Mouse (Mus musculus): ENCODE results near the gene Gtpbp4. TPM values are rescaled to one million over a fixed set of nuclear protein-coding genes. Genes with fewer than 3 reads are reported as not detected.
A peak's percentile ranks its signal among the peaks of the same experiment; 100 is the strongest.
"Not testable (repeated sequence)": the region's sequence is repeated elsewhere in the genome, so short reads cannot be mapped to it uniquely, and the experiment has no call there.

Gene Gtpbp4
- polyA plus RNA-seq, 1 experiment from 2014 or later: 49.2 TPM

DNA sequence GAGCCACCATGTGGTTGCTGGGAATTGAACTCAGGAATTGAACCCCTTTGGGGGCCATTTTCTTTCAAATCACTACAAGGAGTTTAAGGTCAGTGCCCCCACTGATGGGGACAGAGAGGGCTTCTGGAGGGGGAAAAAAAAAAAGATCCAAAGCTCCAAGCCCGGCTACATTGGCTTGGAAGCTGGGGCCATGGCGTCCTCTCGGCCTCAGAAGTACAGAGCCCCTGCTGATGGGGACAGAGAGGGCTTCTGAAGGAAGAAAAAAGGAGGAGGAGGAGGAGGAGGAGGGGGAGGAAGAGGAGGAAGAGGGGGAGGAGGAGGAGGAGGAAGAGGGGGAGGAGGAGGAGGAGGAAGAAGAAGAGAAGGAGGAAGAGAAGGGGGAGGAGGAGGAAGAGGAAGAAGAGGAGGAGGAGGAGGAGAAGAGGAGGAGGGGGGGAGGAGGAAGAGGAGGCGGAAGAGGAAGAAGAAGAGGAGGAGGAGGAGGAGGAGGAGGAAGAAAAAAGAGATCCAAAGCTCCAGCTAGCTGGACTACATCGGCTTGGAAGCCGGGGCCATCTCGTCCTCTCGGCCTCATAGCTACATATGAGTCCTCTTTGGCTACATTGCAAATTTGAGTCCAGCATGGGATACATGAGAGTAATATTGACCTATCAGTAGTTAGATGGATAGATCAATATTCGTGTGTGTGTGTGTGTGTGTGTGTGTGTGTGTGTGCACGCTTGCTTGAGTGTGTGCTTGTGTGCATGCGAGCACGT lies 15.9 kb upstream of the Gtpbp4 start:
- H3K79me2 ChIP-seq (ENCODE audit: inconsistent target): no peaks in the 10 kb centered on the region
- H3K36me3 ChIP-seq (ENCODE audit: inconsistent target): no peaks in the 10 kb centered on the region
- H3K4me3 ChIP-seq (ENCODE audit: inconsistent target): no peak overlapping the region
- no peak overlapping the region for H3K27ac ChIP-seq
- 82% methylated on average over 8 of the region's 12 CpGs for WGBS (ENCODE audit: missing documents)

DNA sequence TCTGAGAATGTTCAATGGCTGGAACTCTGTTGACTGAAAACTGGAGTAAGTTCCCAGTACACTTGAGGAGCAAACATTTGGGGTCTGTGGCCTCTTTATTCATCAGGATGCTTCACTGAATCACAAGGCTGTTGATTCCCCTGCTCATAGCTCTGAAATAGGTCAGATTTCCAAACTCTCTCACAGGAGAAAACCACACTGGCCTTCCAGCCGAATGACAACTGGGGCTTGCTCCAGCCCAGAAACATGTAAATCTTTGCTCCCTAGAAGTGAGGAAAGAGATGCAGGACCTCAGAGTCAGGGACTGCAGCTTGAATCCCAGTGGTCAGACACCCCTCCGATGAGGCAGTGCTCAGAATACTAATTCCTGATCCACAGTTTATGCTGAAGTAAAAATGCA lies 7.4 kb upstream of the Gtpbp4 start:
- Histone ChIP-seq H3K79me2 (ENCODE audit: inconsistent target) (no peaks in the 10 kb centered on the region), H3K27ac (no peak overlapping the region), H3K36me3 (ENCODE audit: inconsistent target) (no peaks in the 10 kb centered on the region), H3K4me3 (ENCODE audit: inconsistent target) (no peak overlapping the region)
- 97% methylated on average over 2 of the region's 2 CpGs for WGBS (ENCODE audit: missing documents)

GRCm38 (mm10) chr13:8999464-8999863 lies 3.6 kb upstream of the Gtpbp4 start:
- H3K79me2 ChIP-seq (ENCODE audit: inconsistent target): peaks cover 14% of the 10 kb centered on the region
- no peak overlapping the region for H3K27ac ChIP-seq
- H3K36me3 ChIP-seq (ENCODE audit: inconsistent target): no peaks in the 10 kb centered on the region
- H3K4me3 ChIP-seq (ENCODE audit: inconsistent target): no peak overlapping the region
- 84% methylated on average over 8 of the region's 8 CpGs for WGBS (ENCODE audit: missing documents)

GRCm38 (mm10) chr13:8997221-8997620 lies 1.3 kb upstream of the Gtpbp4 start:
- WGBS (ENCODE audit: missing documents): 90% methylated on average over 5 of the region's 5 CpGs
- not testable (repeated sequence) for H3K4me3 ChIP-seq (ENCODE audit: inconsistent target); H3K36me3 ChIP-seq (ENCODE audit: inconsistent target); H3K27ac ChIP-seq
- H3K79me2 ChIP-seq (ENCODE audit: inconsistent target): peaks cover 36% of the 10 kb centered on the region

- Histone ChIP-seq H3K27ac (peak overlapping the region; percentile 62), H3K79me2 (ENCODE audit: inconsistent target) (peaks cover 55% of the 10 kb centered on the region), H3K36me3 (ENCODE audit: inconsistent target) (peaks cover 17% of the 10 kb centered on the region), H3K4me3 (ENCODE audit: inconsistent target) (peak overlapping the region; percentile 100)
- WGBS (ENCODE audit: missing documents): 2% methylated on average over 33 of the region's 33 CpGs
Observed at GRCm38 (mm10) chr13:8995159-8995989, 509 bp downstream of the Gtpbp4 start.

DNA sequence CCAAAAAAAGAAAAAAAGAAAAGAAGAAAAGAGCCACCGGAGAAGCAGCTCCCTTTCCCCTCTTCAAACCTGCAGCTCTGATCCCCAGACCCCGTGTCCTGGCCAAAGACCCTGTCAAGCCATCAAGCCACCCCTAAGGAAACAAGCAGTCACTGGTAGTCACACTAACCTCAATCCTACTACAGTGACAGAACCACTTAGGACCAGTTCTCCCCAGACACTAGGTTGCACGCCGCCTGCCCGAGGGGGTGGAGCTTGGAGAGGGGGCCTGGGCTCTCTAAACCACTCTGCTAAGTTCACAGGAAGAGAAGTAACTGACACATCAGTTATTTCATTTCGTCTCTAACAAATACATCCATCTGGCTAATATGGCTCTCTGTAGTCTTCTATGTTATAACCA lies 3.7 kb downstream of the Gtpbp4 start:
- no peak overlapping the region for H3K27ac ChIP-seq
- peaks cover 29% of the 10 kb centered on the region for H3K36me3 ChIP-seq (ENCODE audit: inconsistent target)
- H3K4me3 ChIP-seq (ENCODE audit: inconsistent target): no peak overlapping the region
- WGBS (ENCODE audit: missing documents): 81% methylated on average over 6 of the region's 6 CpGs
- H3K79me2 ChIP-seq (ENCODE audit: inconsistent target): peaks cover 73% of the 10 kb centered on the region

DNA sequence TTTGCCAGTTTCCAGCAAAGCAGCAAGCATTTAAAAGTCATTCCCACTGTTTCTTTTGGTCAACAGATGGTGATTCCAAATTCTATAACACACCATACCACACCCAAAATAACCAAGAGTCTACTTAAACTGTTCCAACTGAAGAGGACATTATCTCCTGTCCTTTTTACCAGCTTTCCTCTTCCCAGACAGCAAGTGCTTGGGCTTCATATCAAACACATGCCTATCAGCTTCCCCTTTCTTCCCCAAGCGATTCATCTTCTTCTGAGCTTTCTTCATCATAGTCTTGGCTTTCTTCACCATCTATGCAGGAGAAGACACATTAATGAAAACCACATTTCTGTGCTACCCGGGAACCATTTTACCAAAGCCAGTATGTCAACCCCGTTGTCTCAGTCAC lies 22.9 kb downstream of the Gtpbp4 start:
- Histone ChIP-seq H3K36me3 (ENCODE audit: inconsistent target) (peaks cover 68% of the 10 kb centered on the region), H3K4me3 (ENCODE audit: inconsistent target) (no peak overlapping the region), H3K27ac (no peak overlapping the region), H3K79me2 (ENCODE audit: inconsistent target) (no peaks in the 10 kb centered on the region)
- WGBS (ENCODE audit: missing documents): 89% methylated on average over 3 of the region's 3 CpGs

DNA sequence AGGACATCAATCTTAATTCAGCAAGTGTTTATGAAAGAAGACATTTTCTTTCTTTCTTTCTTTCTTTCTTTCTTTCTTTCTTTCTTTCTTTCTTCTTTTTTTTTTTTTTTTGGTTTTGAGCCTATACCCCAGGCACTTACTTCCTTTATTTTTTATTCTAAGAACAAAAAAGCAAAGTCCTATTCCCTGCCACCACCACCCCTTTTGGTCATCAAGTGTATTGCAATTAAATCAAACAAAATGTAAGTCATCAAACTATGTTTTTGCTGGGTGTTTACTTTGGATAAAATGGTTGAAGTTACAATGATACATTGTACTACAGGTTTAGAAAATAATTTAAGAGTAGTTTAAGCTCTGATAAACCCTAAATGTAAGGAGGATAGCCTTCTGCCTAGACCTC lies 23.5 kb downstream of the Gtpbp4 start:
- H3K27ac ChIP-seq: no peak overlapping the region
- peaks cover 68% of the 10 kb centered on the region for H3K36me3 ChIP-seq (ENCODE audit: inconsistent target)
- H3K4me3 ChIP-seq (ENCODE audit: inconsistent target): no peak overlapping the region
- H3K79me2 ChIP-seq (ENCODE audit: inconsistent target): no peaks in the 10 kb centered on the region

DNA sequence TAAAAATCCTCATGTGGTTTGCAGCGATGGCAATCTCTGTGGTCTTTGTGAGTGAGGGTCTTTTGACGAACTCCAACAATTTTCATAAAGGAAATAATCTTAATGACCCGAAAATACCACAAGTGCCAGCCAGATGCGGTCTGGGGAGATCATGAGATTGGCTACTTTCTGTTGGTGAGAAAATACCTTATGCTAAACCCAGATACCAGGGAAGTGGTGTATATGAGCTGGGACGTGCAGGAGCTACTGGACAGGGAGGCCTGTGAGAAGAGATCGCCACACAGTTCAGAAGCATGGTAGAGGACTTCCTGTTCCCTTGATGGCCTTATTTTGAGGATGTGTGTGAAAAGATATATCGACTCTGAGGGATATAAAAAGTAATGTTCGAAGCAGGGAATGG lies 28.1 kb downstream of the Gtpbp4 start:
- Histone ChIP-seq H3K27ac (no peak overlapping the region), H3K79me2 (ENCODE audit: inconsistent target) (no peaks in the 10 kb centered on the region), H3K36me3 (ENCODE audit: inconsistent target) (peaks cover 25% of the 10 kb centered on the region; the same call in 1 of the 2 replicates), H3K4me3 (ENCODE audit: inconsistent target) (no peak overlapping the region)
- WGBS (ENCODE audit: missing documents): 93% methylated on average over 8 of the region's 8 CpGs

- 75% methylated on average over 5 of the region's 5 CpGs for WGBS (ENCODE audit: missing documents)
- Histone ChIP-seq H3K79me2 (ENCODE audit: inconsistent target) (no peaks in the 10 kb centered on the region), H3K36me3 (ENCODE audit: inconsistent target) (peaks cover 11% of the 10 kb centered on the region; the same call in 1 of the 2 replicates), H3K27ac (no peak overlapping the region), H3K4me3 (ENCODE audit: inconsistent target) (no peak overlapping the region)
Observed at GRCm38 (mm10) chr13:8965224-8965623, 30.7 kb downstream of the Gtpbp4 start.

DNA sequence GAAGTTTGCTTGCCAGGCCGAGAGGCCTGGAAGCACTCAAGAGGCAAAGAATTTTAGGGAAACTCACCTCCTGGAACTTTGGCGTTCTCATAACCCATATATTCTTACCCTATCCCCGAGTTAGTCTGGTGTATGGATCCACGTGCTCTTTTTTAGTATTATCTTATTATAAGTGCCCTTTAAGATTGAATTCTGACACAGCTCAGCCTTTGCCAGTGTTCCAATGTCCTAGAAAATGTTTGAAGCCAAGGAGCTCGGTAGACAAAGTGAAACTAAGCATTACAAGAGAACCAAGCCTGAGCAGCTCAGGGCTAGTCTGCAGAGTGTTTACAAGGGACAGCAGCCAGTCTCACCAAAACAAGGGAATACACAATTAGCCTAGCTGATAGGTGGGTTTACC lies 33.6 kb downstream of the Gtpbp4 start:
- H3K79me2 ChIP-seq (ENCODE audit: inconsistent target); H3K4me3 ChIP-seq (ENCODE audit: inconsistent target); H3K27ac ChIP-seq; H3K36me3 ChIP-seq (ENCODE audit: inconsistent target): not testable (repeated sequence)
- 56% methylated on average over 5 of the region's 5 CpGs for WGBS (ENCODE audit: missing documents)

- not testable (repeated sequence) for H3K79me2 ChIP-seq (ENCODE audit: inconsistent target); H3K4me3 ChIP-seq (ENCODE audit: inconsistent target); H3K36me3 ChIP-seq (ENCODE audit: inconsistent target); H3K27ac ChIP-seq
- 89% methylated on average over 2 of the region's 3 CpGs for WGBS (ENCODE audit: missing documents)
Observed at GRCm38 (mm10) chr13:8961128-8961888, 34.6 kb downstream of the Gtpbp4 start.

DNA sequence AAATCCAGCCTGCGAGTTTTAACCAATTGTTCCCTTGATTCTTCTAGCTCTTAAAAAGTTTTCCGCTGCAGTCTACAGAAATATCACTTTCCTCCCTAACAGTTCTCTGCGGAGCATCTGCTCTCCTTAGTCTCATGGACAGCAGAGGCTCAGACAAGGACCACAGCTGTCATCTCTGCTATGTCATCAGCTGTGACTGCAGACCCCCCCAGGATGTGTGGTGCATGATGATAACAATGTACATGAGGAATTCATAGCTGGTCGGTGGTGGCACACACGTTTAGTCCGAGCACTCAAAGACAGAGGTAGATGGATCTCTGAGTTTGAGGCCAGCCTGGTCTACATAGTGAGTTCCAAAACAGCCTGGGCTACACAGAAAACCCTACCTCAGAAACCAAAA lies 36.3 kb downstream of the Gtpbp4 start:
- WGBS (ENCODE audit: missing documents): 77% methylated on average over 4 of the region's 6 CpGs
- not testable (repeated sequence) for H3K27ac ChIP-seq; H3K79me2 ChIP-seq (ENCODE audit: inconsistent target); H3K4me3 ChIP-seq (ENCODE audit: inconsistent target); H3K36me3 ChIP-seq (ENCODE audit: inconsistent target)

DNA sequence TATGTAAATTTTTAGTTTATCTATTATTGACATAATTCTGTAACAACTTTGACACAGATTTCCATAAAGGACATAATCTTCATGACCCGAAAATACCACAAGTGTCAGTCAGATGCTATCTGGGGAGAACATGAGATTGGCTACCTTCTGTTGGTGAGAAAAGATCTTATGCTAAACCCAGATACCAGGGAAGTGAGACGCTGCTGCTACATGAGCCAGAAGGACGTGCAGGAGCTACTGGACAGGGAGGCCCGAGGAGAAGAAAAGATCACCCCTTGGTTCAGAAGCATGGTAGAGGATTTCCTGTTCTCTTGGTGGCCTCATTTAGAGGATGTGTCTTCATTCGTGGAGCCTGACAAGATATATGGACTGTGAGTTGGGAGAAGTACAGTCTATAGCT lies 36.8 kb downstream of the Gtpbp4 start:
- WGBS (ENCODE audit: missing documents): no CpG with 5 or more reads among the region's 5 CpGs
- H3K36me3 ChIP-seq (ENCODE audit: inconsistent target); H3K4me3 ChIP-seq (ENCODE audit: inconsistent target); H3K79me2 ChIP-seq (ENCODE audit: inconsistent target); H3K27ac ChIP-seq: not testable (repeated sequence)

DNA sequence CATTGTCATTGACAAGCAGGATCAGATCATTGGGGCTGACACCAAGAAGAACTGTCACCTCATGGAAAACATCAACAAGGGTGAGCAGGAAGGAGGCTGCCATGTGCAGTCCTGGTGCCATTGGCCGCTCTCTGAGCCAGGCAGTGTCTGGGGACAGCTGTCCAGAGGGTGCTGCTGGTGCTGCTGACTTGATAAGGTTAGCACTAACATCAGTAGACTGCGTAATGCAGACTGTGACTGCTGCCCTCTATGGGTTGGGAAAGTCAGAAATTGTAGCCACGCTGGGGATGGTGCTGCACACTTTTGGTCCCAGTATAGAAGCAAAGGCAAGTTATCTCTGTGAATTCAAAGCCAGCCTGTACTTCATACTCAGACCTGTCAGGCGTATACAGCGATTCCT lies 39.0 kb downstream of the Gtpbp4 start:
- H3K27ac ChIP-seq; H3K4me3 ChIP-seq (ENCODE audit: inconsistent target); H3K79me2 ChIP-seq (ENCODE audit: inconsistent target); H3K36me3 ChIP-seq (ENCODE audit: inconsistent target): not testable (repeated sequence)
- WGBS (ENCODE audit: missing documents): no CpG with 5 or more reads among the region's 5 CpGs
